Mouse (Mus musculus): ENCODE data around the gene Asb11. TPM values are rescaled to one million over a fixed set of nuclear protein-coding genes. Genes with fewer than 3 reads are reported as not detected.

Asb11 gene
- polyA plus RNA-seq, 1 experiment from 2014 or later: 0.12 TPM

GRCm38 (mm10) chrX:164439462-164439861 is 2.7 kb downstream of the Asb11 start:
- H3K9me3 ChIP-seq (ENCODE audit: low read length): no peaks in the 10 kb centered on the region
- H3K36me3 ChIP-seq (replicated peaks; ENCODE audit: insufficient read depth, low read length): no peaks in the 10 kb centered on the region
- no peaks in the 10 kb centered on the region for H3K4me1 ChIP-seq (ENCODE audit: insufficient read depth)
- H3K4me3 ChIP-seq (ENCODE audit: low read depth, low read length): no peak overlapping the region
- ATAC-seq: no peak
- no peaks in the 10 kb centered on the region for H3K27me3 ChIP-seq (ENCODE audit: insufficient read depth, low read length)
- 84% methylated on average over 7 of the region's 7 CpGs for WGBS (ENCODE audit: insufficient replicate concordance)
- H3K27ac ChIP-seq (ENCODE audit: low read depth): no peak overlapping the region
- no peak overlapping the region for H3K4me2 ChIP-seq (ENCODE audit: low read depth, low read length)
- TF ChIP-seq CTCF (IDR thresholded peaks at IDR 0.05; ENCODE audit: low read depth) (no peak), EP300 (IDR thresholded peaks at IDR 0.05; ENCODE audit: low read depth) (no peak)
- no peak for DNase-seq
- H3K9ac ChIP-seq (replicated peaks): no peak overlapping the region

- Histone ChIP-seq H3K9ac (replicated peaks) (no peak overlapping the region), H3K9me3 (ENCODE audit: low read length) (no peaks in the 10 kb centered on the region), H3K4me1 (ENCODE audit: insufficient read depth) (no peaks in the 10 kb centered on the region), H3K27ac (ENCODE audit: low read depth) (no peak overlapping the region), H3K27me3 (ENCODE audit: insufficient read depth, low read length) (no peaks in the 10 kb centered on the region), H3K36me3 (replicated peaks; ENCODE audit: insufficient read depth, low read length) (no peaks in the 10 kb centered on the region), H3K4me2 (ENCODE audit: low read depth, low read length) (no peak overlapping the region), H3K4me3 (ENCODE audit: low read depth, low read length) (no peak overlapping the region)
- 55% methylated on average over 2 of the region's 2 CpGs for WGBS (ENCODE audit: insufficient replicate concordance)
- TF ChIP-seq CTCF (IDR thresholded peaks at IDR 0.05; ENCODE audit: low read depth) (no peak), EP300 (IDR thresholded peaks at IDR 0.05; ENCODE audit: low read depth) (no peak)
- ATAC-seq: no peak
- no peak for DNase-seq
Observed at GRCm38 (mm10) chrX:164440140-164440539, 3.3 kb downstream of the Asb11 start.

DNA sequence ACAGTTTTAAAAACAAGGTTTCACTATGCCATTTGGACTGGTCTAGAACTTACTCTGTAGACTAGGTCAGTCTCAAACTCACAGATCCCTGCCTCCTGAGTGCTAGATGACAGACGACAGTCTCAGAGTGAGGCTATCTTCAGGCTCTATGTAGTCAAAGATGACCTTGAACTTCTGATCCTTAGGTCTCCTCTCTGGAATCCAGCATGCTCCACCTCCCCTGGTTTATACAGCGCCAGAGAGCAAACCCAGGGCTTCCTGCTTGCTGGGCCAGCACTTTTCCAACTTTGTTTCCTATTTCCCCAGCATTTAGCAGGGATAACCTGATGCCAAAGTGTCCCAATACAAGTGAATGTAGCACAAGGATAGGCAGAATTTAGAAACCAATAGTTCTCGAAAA is 3.9 kb downstream of the Asb11 start:
- no peak overlapping the region for H3K4me2 ChIP-seq (ENCODE audit: low read depth, low read length)
- H3K27me3 ChIP-seq (ENCODE audit: insufficient read depth, low read length): no peaks in the 10 kb centered on the region
- H3K27ac ChIP-seq (ENCODE audit: low read depth): no peak overlapping the region
- ATAC-seq: no peak
- H3K9me3 ChIP-seq (ENCODE audit: low read length): no peaks in the 10 kb centered on the region
- WGBS (ENCODE audit: insufficient replicate concordance): 77% methylated on average over 3 of the region's 3 CpGs
- DNase-seq: no peak
- H3K4me3 ChIP-seq (ENCODE audit: low read depth, low read length): no peak overlapping the region
- no peak for TF ChIP-seq EP300 (IDR thresholded peaks at IDR 0.05; ENCODE audit: low read depth)
- no peaks in the 10 kb centered on the region for H3K36me3 ChIP-seq (replicated peaks; ENCODE audit: insufficient read depth, low read length)
- no peak overlapping the region for H3K9ac ChIP-seq (replicated peaks)
- no peaks in the 10 kb centered on the region for H3K4me1 ChIP-seq (ENCODE audit: insufficient read depth)

- no peaks in the 10 kb centered on the region for H3K4me1 ChIP-seq (ENCODE audit: insufficient read depth)
- ATAC-seq (no peak), DNase-seq (no peak)
- no peak overlapping the region for H3K9ac ChIP-seq (replicated peaks)
- WGBS (ENCODE audit: insufficient replicate concordance): 76% methylated on average over 3 of the region's 3 CpGs
- no peaks in the 10 kb centered on the region for H3K27me3 ChIP-seq (ENCODE audit: insufficient read depth, low read length)
- no peak overlapping the region for H3K4me2 ChIP-seq (ENCODE audit: low read depth, low read length)
- H3K9me3 ChIP-seq (ENCODE audit: low read length): no peaks in the 10 kb centered on the region
- TF ChIP-seq CTCF (IDR thresholded peaks at IDR 0.05; ENCODE audit: low read depth): no peak
- no peak for TF ChIP-seq EP300 (IDR thresholded peaks at IDR 0.05; ENCODE audit: low read depth)
- no peaks in the 10 kb centered on the region for H3K36me3 ChIP-seq (replicated peaks; ENCODE audit: insufficient read depth, low read length)
- H3K27ac ChIP-seq (ENCODE audit: low read depth): no peak overlapping the region
- H3K4me3 ChIP-seq (ENCODE audit: low read depth, low read length): no peak overlapping the region
Observed at GRCm38 (mm10) chrX:164441306-164441705, 4.5 kb downstream of the Asb11 start.

DNA sequence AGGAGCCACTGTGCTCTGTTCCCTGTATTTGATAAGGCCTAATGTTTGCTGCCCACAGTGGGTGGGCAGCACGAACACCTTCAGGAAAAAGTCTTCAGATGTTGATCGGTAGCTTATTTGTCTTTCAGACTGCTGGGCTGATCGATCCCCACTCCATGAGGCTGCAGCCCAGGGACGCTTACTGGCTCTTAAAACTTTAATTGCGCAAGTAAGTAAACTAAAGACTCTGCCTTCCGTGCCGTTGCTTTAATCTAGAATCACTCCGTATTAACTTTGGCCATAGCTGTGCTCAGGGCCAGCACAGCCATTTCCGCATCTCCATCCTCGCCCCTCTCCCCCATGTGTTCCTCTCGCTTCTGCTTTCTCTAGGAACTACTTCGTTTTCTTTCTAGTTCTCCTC is 8.8 kb downstream of the Asb11 start:
- Histone ChIP-seq H3K4me3 (ENCODE audit: low read depth, low read length) (no peak overlapping the region), H3K27me3 (ENCODE audit: insufficient read depth, low read length) (no peaks in the 10 kb centered on the region), H3K36me3 (replicated peaks; ENCODE audit: insufficient read depth, low read length) (no peaks in the 10 kb centered on the region), H3K9ac (replicated peaks) (no peak overlapping the region), H3K27ac (ENCODE audit: low read depth) (no peak overlapping the region), H3K4me1 (ENCODE audit: insufficient read depth) (no peaks in the 10 kb centered on the region), H3K9me3 (ENCODE audit: low read length) (no peaks in the 10 kb centered on the region), H3K4me2 (ENCODE audit: low read depth, low read length) (no peak overlapping the region)
- ATAC-seq: no peak
- no peak for DNase-seq
- WGBS (ENCODE audit: insufficient replicate concordance): 75% methylated on average over 12 of the region's 12 CpGs
- TF ChIP-seq CTCF (IDR thresholded peaks at IDR 0.05; ENCODE audit: low read depth) (no peak), EP300 (IDR thresholded peaks at IDR 0.05; ENCODE audit: low read depth) (no peak)

DNA sequence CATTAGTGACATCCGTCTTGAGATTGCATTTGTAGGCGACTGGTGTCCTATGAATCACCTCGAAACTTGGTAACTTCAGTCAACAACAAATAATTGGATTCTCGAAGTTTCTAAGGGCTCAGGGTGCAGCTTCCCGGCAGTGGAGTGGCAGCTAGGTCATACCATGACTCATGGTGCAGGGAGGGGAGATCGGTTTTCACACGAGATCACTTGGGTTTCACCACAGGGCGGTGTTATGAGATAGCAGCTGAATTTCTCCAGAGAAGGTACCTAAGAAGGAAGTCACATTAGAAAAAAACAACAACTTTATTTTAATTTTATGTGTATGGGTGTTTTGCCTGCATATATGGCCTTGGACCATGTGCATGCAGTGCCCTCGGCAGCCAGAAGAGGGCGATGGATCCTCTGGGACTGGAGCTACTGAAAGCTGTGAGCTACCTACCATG is 9.3 kb downstream of the Asb11 start:
- Histone ChIP-seq H3K27me3 (ENCODE audit: insufficient read depth, low read length) (no peaks in the 10 kb centered on the region), H3K9ac (replicated peaks) (no peak overlapping the region), H3K36me3 (replicated peaks; ENCODE audit: insufficient read depth, low read length) (no peaks in the 10 kb centered on the region), H3K9me3 (ENCODE audit: low read length) (no peaks in the 10 kb centered on the region), H3K4me3 (ENCODE audit: low read depth, low read length) (no peak overlapping the region), H3K4me1 (ENCODE audit: insufficient read depth) (no peaks in the 10 kb centered on the region), H3K4me2 (ENCODE audit: low read depth, low read length) (no peak overlapping the region), H3K27ac (ENCODE audit: low read depth) (no peak overlapping the region)
- DNase-seq (peak; percentile 18), ATAC-seq (peak; percentile 38; the same call in 1 of the 2 replicates)
- WGBS (ENCODE audit: insufficient replicate concordance): 73% methylated on average over 10 of the region's 10 CpGs
- TF ChIP-seq EP300 (IDR thresholded peaks at IDR 0.05; ENCODE audit: low read depth): no peak
- TF ChIP-seq CTCF (IDR thresholded peaks at IDR 0.05; ENCODE audit: low read depth): peak; percentile 56
